Mouse (Mus musculus): ENCODE results near the gene Arid5b.

DNA sequence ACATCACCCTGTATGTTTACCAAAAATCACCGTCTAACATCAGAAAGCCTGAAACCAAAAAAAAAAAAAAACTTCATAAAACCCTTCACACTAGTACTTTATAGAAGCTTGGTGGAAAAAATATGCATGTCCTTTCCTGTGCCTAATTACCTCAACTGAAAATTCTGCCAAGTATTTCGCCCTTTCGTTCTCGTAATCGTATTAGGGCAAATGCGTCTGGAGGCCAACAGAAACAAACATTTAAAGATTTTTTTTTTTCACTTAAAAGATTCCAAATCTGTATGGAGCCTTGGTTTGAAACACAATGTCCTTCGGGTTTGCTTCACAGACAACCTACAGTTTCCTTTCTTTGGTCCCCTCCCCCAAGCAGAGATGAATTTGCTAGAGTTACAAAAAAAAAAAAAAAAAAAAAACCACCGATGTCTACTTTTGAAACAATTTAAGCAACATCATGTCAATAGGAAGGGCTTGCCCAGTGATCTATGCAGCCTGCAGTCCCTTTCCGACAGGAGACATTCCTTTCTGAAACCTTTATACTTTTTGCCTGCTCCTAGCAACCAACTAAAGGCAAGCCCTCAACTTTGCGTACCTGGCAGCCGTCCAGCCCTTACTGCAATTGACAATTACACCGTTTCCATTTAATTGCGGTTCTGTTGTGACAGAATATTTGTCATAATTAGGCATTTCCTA, 86.7 kb downstream of the Arid5b start:
- no peak for TF ChIP-seq CTCF (IDR thresholded peaks at IDR 0.05; ENCODE audit: low read depth)
- no peak for TF ChIP-seq EP300 (IDR thresholded peaks at IDR 0.05; ENCODE audit: low read depth)

All from liver, embryonic 14.5 days (tissue).